Mouse (Mus musculus) heart, embryonic 13.5 days (tissue): ENCODE measurements around the gene Cpvl. TPM values are rescaled to one million over a fixed set of nuclear protein-coding genes. Genes with fewer than 3 reads are reported as not detected.

ENCODE experiments used
- ATAC-seq: fragments of 200-750 bp; cut with Nextera tagmentation; 2 replicates; pipeline ENCODE4 v1.8.0; 2017; ENCODE audit warnings: moderate TSS enrichment; ENCODE audit not compliant: insufficient number of reproducible peaks, low FRiP score, low TSS enrichment; ENCODE audit errors: extremely low read depth
- H3K27ac ChIP-seq: fragments of 300-500 bp; sonication (generic); replicated peaks from 2 replicates; pipeline ENCODE4 v1.5.1; 2015; ENCODE audit warnings: moderate library complexity, mild to moderate bottlenecking, inconsistent platforms
- H3K27me3 ChIP-seq: fragments of 300-500 bp; sonication (generic); replicated peaks from 2 replicates; pipeline ENCODE4 v1.6.1; 2015; ENCODE audit warnings: mild to moderate bottlenecking, inconsistent platforms
- H3K36me3 ChIP-seq: fragments of 300-500 bp; sonication (generic); 2 replicates; pipeline ENCODE4 v1.6.1; 2015; ENCODE audit warnings: mild to moderate bottlenecking, inconsistent platforms
- H3K4me1 ChIP-seq: fragments of 300-500 bp; sonication (generic); 2 replicates; pipeline ENCODE4 v1.6.1; 2015; ENCODE audit warnings: inconsistent platforms
- H3K4me2 ChIP-seq: fragments of 300-500 bp; sonication (generic); 2 replicates; pipeline ENCODE4 v1.6.1; 2015; ENCODE audit warnings: inconsistent platforms, mild to moderate bottlenecking, moderate library complexity
- H3K4me3 ChIP-seq: fragments of 300-500 bp; sonication (generic); 2 replicates; pipeline ENCODE4 v1.5.1; 2015; ENCODE audit warnings: moderate library complexity, mild to moderate bottlenecking, inconsistent platforms
- H3K9ac ChIP-seq: fragments of 300-500 bp; sonication (generic); 2 replicates; pipeline ENCODE4 v1.6.1; 2015; ENCODE audit warnings: inconsistent platforms, mild to moderate bottlenecking, moderate library complexity
- H3K9me3 ChIP-seq: fragments of 300-500 bp; sonication (generic); 2 replicates; pipeline ENCODE4 v1.6.1; 2016; ENCODE audit warnings: inconsistent platforms
- WGBS: fragments of 180-500 bp; shearing (Covaris S2); methylation state at CpG from one replicate; pipeline ENCODE4 v1.1.7; 2015; ENCODE audit warnings: mixed read lengths; 5-methylcytosine and 5-hydroxymethylcytosine counted together
- polyA plus RNA-seq: library from polyadenylated mRNA; unstranded; fragments of >200 nt; fragmentation: Nextera tagmentation; extraction: Ambion mirVana; gene quantifications from 2 replicates; pipeline ENCODE4 v1.2.1, GENCODE M21; 2015

Gene Cpvl
- polyA plus RNA-seq, 1 experiment from 2014 or later = not detected

DNA sequence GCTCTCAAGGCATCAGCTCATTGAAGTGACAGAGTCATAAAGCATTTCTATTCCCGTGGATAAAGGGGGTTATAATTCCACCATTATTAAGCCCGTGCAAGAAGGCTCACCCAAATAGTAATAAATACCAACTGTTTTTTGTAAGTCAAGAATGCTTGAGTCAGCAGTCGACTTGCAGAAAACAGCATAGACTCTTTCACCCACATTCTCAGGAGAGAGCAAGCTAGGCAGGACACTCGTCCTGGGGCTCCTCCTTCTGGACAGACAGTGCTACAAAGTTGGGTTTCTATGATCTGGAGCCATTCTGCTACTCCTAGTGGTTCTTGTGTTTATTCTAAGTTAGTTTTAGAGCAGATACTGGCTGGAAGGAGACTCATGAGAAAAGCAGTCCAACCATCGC, 24.4 kb downstream of the Cpvl start:
- 38% methylated on average over 5 of the region's 5 CpGs for WGBS
- Histone ChIP-seq H3K36me3 (no peaks in the 10 kb centered on the region), H3K9me3 (no peaks in the 10 kb centered on the region), H3K4me2 (no peak overlapping the region), H3K9ac (no peak overlapping the region), H3K27me3 (0 out of 2 replicates have a peak, but pooled peaks cover 6% of the 10 kb centered on the region), H3K4me3 (no peak overlapping the region), H3K4me1 (peaks cover 33% of the 10 kb centered on the region), H3K27ac (no peak overlapping the region)
- no peak for ATAC-seq

DNA sequence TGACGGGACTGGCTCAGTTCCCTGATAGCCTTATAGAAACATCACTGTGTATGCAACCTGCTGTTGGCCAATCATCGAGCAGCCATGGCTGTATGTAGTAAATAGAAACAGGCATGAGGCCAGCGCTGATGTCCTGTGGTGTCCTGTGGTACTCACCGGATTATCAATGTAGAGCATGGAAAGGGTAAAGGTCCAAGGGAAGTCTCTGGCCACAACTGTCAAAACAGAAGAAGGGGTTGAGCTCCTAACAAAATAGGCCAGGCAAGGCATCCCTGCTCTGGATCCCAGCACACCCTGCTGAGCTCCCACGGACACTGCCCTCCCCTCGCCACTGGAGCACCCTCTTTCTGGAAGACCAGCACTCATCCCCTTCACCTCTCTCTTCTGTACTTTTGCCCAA, 25.1 kb downstream of the Cpvl start:
- H3K27me3 ChIP-seq = 0 out of 2 replicates have a peak, but pooled peaks cover 6% of the 10 kb centered on the region
- no peak overlapping the region for H3K4me2 ChIP-seq
- no peak overlapping the region for H3K9ac ChIP-seq
- no peaks in the 10 kb centered on the region for H3K9me3 ChIP-seq
- no peak overlapping the region for H3K4me3 ChIP-seq
- no peak overlapping the region for H3K27ac ChIP-seq
- peaks cover 40% of the 10 kb centered on the region for H3K4me1 ChIP-seq
- H3K36me3 ChIP-seq = no peaks in the 10 kb centered on the region
- no peak for ATAC-seq
- 80% methylated on average over 6 of the region's 6 CpGs for WGBS

DNA sequence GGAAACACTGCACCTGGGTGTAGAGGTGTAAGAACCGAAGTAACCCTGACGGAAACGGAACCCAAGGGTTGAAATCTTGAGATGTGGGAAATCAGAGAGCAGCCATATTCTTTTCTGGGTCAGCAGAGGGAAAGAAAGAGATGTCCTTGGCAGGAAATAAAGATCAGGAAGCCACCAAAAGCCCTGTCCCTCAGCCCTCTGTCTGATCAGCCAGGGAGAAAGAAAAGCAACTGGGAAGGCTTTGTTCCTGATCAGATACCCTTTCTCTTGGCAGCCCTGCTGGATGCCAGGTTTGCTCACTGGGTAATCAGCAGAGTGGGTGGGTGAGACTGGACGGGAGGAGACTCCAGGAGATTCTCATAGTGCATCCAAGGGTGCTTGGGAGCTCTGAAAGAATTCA, 27.1 kb downstream of the Cpvl start:
- H3K27me3 ChIP-seq = no peaks in the 10 kb centered on the region
- H3K4me2 ChIP-seq = no peak overlapping the region
- H3K27ac ChIP-seq = no peak overlapping the region
- no peaks in the 10 kb centered on the region for H3K9me3 ChIP-seq
- WGBS = 66% methylated on average over 4 of the region's 4 CpGs
- no peaks in the 10 kb centered on the region for H3K36me3 ChIP-seq
- no peak for ATAC-seq
- no peak overlapping the region for H3K4me3 ChIP-seq
- no peak overlapping the region for H3K9ac ChIP-seq
- peaks cover 43% of the 10 kb centered on the region for H3K4me1 ChIP-seq

DNA sequence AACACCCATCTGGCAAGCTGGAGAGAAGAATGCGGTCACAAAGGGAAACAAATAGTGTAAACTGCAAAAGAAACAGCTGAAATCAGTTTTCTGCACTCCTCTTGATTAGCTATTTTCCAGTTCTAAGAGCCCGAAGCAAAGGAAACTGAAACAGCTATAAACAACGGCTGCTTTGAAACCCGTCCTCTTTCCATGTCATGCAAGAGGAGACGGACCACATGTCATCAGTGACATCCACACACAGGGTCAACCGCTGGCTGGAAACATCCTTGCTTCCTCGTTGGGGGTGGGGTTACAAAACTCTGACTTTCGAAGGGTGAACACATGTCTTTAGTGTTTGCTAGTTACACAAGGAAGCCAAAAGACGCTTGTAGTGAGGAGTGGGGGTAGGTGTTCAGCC, 27.6 kb downstream of the Cpvl start:
- H3K4me3 ChIP-seq = no peak overlapping the region
- no peak overlapping the region for H3K4me2 ChIP-seq
- no peaks in the 10 kb centered on the region for H3K36me3 ChIP-seq
- 0 out of 2 replicates have a peak overlapping the region, but pooled peaks have one; percentile 9 for H3K27ac ChIP-seq
- WGBS = 59% methylated on average over 9 of the region's 9 CpGs
- H3K27me3 ChIP-seq = no peaks in the 10 kb centered on the region
- no peaks in the 10 kb centered on the region for H3K9me3 ChIP-seq
- no peak overlapping the region for H3K9ac ChIP-seq
- H3K4me1 ChIP-seq = peaks cover 41% of the 10 kb centered on the region
- no peak for ATAC-seq

DNA sequence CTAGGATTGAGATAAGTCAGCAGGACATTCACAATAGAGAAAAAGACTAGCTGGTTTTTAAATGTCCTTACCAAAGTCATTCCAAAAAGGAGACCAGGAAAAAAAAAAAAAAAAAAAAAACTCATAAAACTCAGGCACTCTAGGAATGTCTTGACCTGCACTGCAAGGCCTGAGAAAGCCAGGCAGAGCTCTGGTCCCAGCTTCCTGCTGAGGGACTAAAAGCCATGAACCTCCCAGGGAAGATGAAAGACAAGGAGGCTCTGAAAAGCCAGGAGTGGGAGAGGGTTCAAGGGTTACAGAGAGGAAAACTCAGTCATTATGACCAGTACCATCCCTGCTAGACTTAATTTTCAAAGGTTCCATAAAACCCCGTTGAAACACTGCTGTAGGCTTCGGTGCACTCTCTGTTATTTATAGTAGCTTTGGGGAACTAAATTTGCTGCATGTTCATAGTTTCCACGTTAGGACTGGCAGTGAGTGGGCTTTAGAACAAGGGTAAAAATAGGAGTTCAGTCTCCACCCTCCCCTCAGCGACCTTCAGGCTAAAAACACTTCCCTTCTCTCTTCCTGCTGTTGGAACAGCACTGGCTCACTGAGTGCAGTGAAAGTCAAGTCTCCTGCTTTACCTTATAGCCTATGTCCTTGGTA, 30.0 kb downstream of the Cpvl start:
- Histone ChIP-seq H3K27ac (peak overlapping the region; percentile 0; the same call in 1 of the 2 replicates), H3K4me2 (no peak overlapping the region), H3K4me1 (peaks cover 46% of the 10 kb centered on the region), H3K4me3 (no peak overlapping the region), H3K9me3 (no peaks in the 10 kb centered on the region), H3K9ac (no peak overlapping the region), H3K27me3 (no peaks in the 10 kb centered on the region), H3K36me3 (no peaks in the 10 kb centered on the region)
- ATAC-seq = no peak
- WGBS = 18% methylated on average over 4 of the region's 4 CpGs

DNA sequence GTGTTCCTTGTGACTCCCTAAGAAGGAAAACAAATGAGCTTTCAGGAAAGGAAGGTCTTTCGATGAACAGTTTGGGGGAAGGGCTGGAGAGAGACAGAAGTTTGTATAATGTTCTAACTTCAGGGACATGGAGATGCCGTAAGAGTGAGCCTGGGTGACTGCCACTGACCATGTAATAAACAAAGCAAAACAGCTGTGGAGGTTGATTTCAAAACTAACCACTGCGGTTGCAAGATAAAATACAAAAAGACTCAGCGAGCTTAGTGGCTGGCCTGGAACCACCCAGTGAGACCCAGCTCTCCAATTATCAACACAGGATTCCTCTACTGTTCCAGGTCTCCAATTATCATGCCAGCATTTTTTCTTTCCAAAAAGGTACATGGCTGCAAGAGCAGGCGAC, 33.6 kb downstream of the Cpvl start:
- H3K4me3 ChIP-seq = no peak overlapping the region
- no peaks in the 10 kb centered on the region for H3K9me3 ChIP-seq
- no peak for ATAC-seq
- no peak overlapping the region for H3K27ac ChIP-seq
- H3K36me3 ChIP-seq = no peaks in the 10 kb centered on the region
- no peak overlapping the region for H3K9ac ChIP-seq
- 72% methylated on average over 5 of the region's 5 CpGs for WGBS
- no peaks in the 10 kb centered on the region for H3K27me3 ChIP-seq
- H3K4me2 ChIP-seq = no peak overlapping the region
- H3K4me1 ChIP-seq = peaks cover 35% of the 10 kb centered on the region

DNA sequence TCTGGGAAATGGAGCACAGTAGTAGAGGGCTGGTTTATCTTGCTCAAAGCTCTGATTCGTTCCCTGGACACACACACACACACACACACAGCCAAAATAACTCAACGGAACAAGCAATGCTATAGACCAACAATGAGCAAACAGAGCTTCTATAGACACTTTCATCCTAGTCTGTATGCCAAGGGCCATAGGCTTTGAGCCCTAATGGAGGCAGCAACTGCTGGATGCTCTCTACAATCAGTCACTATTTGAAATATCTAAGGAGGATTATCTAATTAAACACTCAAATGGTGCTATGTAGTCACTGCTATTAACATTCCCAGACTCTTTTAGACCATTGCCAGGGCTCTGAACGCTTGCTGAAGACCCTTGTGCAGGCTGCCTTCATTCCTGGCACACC, 34.1 kb downstream of the Cpvl start:
- no peak overlapping the region for H3K9ac ChIP-seq
- no peaks in the 10 kb centered on the region for H3K36me3 ChIP-seq
- H3K9me3 ChIP-seq = no peaks in the 10 kb centered on the region
- 63% methylated on average over 3 of the region's 3 CpGs for WGBS
- ATAC-seq = no peak
- peaks cover 35% of the 10 kb centered on the region for H3K4me1 ChIP-seq
- no peak overlapping the region for H3K27ac ChIP-seq
- no peaks in the 10 kb centered on the region for H3K27me3 ChIP-seq
- no peak overlapping the region for H3K4me3 ChIP-seq
- no peak overlapping the region for H3K4me2 ChIP-seq

DNA sequence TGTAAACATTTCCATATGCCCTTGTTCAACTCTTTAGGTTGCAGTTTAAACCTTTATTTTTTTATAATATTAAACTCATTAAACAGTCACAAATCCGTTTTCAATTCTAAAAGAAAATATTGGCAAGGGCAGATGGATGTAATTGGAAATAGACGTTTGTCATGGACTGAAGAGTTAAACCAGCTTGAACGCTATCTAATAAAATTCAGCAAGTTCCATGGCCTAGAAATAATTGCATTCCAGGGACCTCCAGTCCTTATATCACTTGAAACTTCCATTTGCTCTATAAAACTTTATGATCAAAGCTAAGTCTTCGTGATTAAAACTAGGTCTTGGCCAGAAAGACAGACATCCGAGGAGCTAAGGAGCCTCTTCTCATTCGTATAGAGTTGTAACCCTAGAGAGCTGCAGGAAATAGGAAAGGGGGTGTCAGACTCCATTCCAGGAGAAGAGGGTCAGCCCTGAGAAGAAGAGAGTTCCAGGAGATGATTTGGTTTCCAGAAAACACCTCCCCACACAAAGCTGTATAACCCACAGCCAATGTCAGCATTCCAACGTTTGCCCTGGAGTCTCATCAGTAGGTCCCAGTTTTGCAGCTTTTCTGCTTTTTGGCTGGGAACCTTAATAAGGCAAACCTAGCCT, 36.2 kb downstream of the Cpvl start:
- WGBS = 73% methylated on average over 7 of the region's 7 CpGs
- H3K4me3 ChIP-seq = no peak overlapping the region
- no peak overlapping the region for H3K9ac ChIP-seq
- H3K27me3 ChIP-seq = no peaks in the 10 kb centered on the region
- H3K27ac ChIP-seq = no peak overlapping the region
- H3K4me1 ChIP-seq = peaks cover 34% of the 10 kb centered on the region
- no peaks in the 10 kb centered on the region for H3K9me3 ChIP-seq
- no peak for ATAC-seq
- no peaks in the 10 kb centered on the region for H3K36me3 ChIP-seq
- no peak overlapping the region for H3K4me2 ChIP-seq

DNA sequence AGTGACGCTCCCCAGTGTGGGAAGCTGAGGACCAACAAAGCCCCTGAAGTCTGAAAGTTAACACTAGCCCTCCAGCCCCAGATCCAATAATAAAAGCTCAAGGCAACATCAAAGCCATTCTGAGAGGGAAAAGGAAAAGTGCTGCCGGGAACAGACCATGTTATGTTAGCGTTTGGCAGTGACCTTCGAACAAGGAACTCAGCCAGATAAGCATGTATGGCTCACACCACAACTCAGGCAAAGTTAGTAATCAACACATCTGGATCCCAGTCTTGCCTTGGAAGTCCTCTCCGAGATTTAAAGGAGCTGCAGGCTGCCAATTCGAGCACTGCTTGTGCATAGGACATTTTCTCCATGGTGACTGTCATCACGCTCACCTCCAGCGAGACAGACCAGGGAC, 38.7 kb downstream of the Cpvl start:
- WGBS = 21% methylated on average over 8 of the region's 8 CpGs
- H3K9me3 ChIP-seq = no peaks in the 10 kb centered on the region
- H3K4me3 ChIP-seq = no peak overlapping the region
- H3K4me1 ChIP-seq = peaks cover 28% of the 10 kb centered on the region
- H3K4me2 ChIP-seq = peak overlapping the region; percentile 20
- H3K27me3 ChIP-seq = no peaks in the 10 kb centered on the region
- ATAC-seq = no peak
- H3K27ac ChIP-seq = peak overlapping the region; percentile 5
- H3K9ac ChIP-seq = no peak overlapping the region; the same call in 1 of the 2 replicates
- H3K36me3 ChIP-seq = no peaks in the 10 kb centered on the region

DNA sequence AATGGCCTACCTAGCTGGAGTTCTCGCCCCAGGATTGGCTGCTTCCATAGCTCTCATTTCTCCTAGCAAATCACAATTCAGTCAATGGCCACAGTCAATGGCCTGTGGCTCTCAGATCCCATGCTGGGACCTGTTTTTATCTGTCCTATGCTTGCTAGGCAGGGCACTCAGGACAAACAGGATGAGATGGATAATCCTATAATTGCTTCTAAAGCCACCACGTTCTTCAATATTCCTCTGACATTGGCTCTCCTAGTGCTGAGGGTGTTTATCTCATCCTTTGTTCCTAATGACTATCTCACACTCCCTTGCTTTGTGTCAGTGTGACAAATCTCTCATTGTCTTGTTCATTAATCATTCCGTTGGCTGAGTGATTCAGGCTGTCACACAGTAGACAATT, 39.5 kb downstream of the Cpvl start:
- H3K27me3 ChIP-seq = no peaks in the 10 kb centered on the region
- no peak overlapping the region for H3K27ac ChIP-seq
- H3K4me3 ChIP-seq = no peak overlapping the region
- H3K9ac ChIP-seq = no peak overlapping the region
- no peaks in the 10 kb centered on the region for H3K9me3 ChIP-seq
- H3K4me2 ChIP-seq = no peak overlapping the region
- peaks cover 28% of the 10 kb centered on the region for H3K4me1 ChIP-seq
- WGBS = 39% methylated on average over 3 of the region's 3 CpGs
- no peak for ATAC-seq
- H3K36me3 ChIP-seq = no peaks in the 10 kb centered on the region

DNA sequence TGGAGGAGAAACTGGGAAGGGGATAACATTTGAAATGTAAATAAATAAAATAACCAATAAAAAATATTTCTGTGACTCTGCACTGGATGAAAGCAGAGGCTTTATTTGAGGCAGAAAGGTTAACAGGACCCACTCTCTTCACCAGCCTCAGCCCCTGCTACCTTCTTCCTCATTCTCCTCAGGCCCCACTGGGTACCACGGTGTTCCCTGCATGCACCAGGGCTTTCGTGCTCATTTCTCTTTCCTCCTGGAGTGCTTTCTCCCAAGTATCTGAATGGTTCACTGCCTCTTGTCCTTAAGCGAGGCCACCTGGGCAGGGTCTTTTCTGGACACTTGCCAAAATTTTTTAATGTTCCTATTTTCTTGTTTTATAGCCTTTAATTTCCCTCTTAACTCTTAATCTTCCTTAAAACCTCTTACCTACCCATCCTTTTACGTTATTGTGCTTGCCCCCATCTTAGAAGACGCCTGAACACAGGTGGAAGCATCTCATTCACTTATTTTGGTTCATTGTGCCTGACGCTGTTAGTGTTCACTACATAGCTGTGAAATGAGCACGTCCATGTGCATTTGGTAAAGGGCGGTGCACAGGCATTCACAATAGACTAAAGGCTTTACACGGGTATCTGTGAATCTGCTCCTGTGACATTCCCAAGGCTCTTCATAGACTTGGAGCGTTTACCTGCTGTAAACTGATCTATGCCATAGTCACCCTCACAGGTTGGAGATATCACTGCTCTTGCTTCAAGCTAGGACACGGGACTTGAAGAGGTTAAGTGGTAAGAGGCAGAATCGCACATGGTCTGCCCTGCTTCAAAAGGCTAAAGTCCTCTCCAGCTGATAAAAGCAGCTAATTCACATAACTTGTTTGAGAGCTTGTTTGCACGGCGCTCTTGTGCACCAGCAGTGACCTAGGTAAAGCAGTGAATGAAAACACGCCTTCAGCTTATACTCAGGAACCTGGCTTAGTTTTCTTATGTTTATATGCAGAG, 41.0 kb downstream of the Cpvl start:
- H3K27ac ChIP-seq = no peak overlapping the region
- H3K36me3 ChIP-seq = no peaks in the 10 kb centered on the region
- H3K9me3 ChIP-seq = no peaks in the 10 kb centered on the region
- H3K27me3 ChIP-seq = no peaks in the 10 kb centered on the region
- no peak for ATAC-seq
- H3K4me1 ChIP-seq = peaks cover 28% of the 10 kb centered on the region
- H3K4me2 ChIP-seq = no peak overlapping the region
- WGBS = 56% methylated on average over 15 of the region's 15 CpGs
- H3K9ac ChIP-seq = no peak overlapping the region
- H3K4me3 ChIP-seq = no peak overlapping the region
